Mouse (Mus musculus) brain, embryonic 14.5 days (tissue): Measurements from ENCODE around the gene Ip6k1.

ENCODE experiments used
- CTCF ChIP-seq: fragments of 200-500 bp; IDR thresholded peaks from 2 replicates; pipeline ENCODE4 v1.5.1; 2012; ENCODE audit warnings: inconsistent platforms, mild to moderate bottlenecking, moderate library complexity, borderline replicate concordance; ENCODE audit not compliant: insufficient read depth, insufficient read length; ENCODE audit errors: extremely low read depth
- POLR2A ChIP-seq: fragments of 200-500 bp; IDR thresholded peaks from 2 replicates; pipeline ENCODE4 v1.6.1; 2012; ENCODE audit warnings: mild to moderate bottlenecking, inconsistent platforms, borderline replicate concordance; ENCODE audit not compliant: poor library complexity, insufficient read depth, insufficient read length, severe bottlenecking; ENCODE audit errors: extremely low read depth

DNA sequence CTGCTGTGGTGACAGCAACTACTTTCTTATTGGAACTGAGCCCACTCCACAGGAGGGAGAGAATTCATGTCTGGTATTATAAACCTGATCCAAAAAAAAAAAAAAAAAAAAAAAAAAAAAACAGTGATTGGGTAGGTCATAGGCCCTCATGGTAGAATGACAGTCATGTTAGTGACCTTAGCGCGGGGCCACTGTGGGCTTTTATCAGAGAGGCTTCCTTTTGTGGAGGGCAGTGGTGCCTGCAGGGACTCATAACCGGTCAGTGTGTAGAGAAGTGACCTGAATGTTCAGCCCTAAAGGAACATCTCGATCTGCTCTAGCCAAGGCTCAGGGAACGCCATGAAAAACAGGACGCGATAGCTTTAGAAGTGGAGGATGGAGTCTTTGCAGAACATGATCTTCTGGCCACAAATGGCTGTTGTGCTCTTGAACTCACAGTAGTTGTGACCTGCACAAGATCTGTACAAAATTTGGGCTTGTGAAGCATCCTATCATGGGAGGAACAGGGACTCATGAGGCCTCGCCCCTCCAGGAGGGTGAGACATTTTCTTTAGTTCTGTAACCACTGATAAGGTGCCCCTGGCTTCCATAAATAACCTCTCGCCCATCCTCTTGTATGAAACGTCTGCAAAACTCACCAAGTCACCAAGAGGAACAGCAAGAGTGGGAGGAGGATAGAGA lies 27.7 kb upstream of the Ip6k1 start:
- TF ChIP-seq CTCF (no peak), POLR2A (no peak)
